Mouse (Mus musculus): Measurements from ENCODE around the gene Ppp2r5a.

GRCm38 (mm10) chr1:191419421-191419820 is 16.3 kb upstream of the Ppp2r5a start:
- TF ChIP-seq POLR2A (IDR thresholded peaks at IDR 0.05; ENCODE audit: insufficient read depth, low read length) (no peak), EP300 (IDR thresholded peaks at IDR 0.05; ENCODE audit: insufficient read depth, low read depth, low read length) (no peak)
